Mouse (Mus musculus) E14TG2a.4 (cell line): ENCODE measurements around the gene Siglece.

Source experiments
- CTCF ChIP-seq: conservative IDR thresholded peaks from 2 replicates; pipeline ENCODE4 v1.5.1; 2014; ENCODE audit warnings: low read length
- NANOG ChIP-seq: IDR thresholded peaks from 2 replicates; pipeline ENCODE4 v1.6.1; 2014; ENCODE audit warnings: borderline replicate concordance, low read length, mixed read lengths
- POU5F1 ChIP-seq: IDR thresholded peaks from 2 replicates; pipeline ENCODE4 v1.6.1; 2014; ENCODE audit warnings: low read length, borderline replicate concordance

DNA sequence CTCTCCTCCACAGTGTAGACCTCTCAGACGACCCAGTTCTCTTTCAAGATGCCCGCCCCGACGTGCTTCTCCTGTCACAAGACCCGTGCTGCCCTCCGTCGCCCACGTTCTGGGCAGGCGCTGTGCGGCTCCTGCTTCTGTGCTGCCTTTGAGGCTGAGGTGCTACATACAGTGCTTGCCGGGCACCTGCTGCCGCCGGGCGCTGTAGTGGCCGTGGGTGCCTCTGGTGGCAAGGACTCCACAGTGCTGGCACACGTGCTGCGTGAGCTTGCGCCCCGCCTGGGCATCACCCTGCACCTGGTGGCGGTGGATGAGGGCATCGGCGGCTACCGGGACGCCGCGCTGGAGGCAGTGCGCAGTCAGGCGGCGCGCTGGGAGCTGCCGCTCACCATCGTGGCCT lies 15.1 kb upstream of the Siglece start:
- TF ChIP-seq CTCF, result no peak
- no peak for TF ChIP-seq POU5F1
- no peak for TF ChIP-seq NANOG
